Mouse (Mus musculus): Measurements from ENCODE around the gene Ulk3. TPM values are rescaled to one million over a fixed set of nuclear protein-coding genes. Genes with fewer than 3 reads are reported as not detected.
A peak's percentile ranks its signal among the peaks of the same experiment; 100 is the strongest.

The Ulk3 gene
- polyA plus RNA-seq, 1 experiment from 2014 or later = 18.8 TPM

DNA sequence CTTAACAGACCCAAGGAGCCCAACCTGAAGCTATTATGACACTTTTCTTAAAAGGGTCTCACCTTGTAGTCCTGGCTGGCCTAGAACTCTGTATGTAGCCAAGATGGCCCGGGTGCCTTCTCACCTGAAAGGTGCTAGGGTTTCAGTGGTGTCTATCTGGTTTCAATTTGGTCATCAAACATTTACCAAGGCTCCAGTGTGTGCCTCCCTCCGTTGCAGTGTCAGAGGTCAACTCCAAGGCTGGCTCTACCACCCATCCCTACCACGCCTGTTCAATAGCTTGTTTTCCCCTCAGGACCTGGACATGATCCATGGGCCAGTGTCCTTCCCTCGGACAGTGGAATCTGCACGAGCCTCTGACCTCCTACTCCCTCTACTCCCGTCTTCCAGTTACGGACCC, 35.0 kb downstream of the Ulk3 start:
- Histone ChIP-seq H3K9ac (no peak overlapping the region), H3K27me3 (no peaks in the 10 kb centered on the region), H3K4me3 (replicated peaks) (no peak overlapping the region), H3K9me3 (replicated peaks) (no peaks in the 10 kb centered on the region), H3K27ac (no peak overlapping the region), H3K4me2 (no peak overlapping the region), H3K36me3 (peaks cover 52% of the 10 kb centered on the region), H3K4me1 (no peaks in the 10 kb centered on the region)
- ATAC-seq (replicated peaks; ENCODE audit: low FRiP score) = no peak
- WGBS = 79% methylated on average over 7 of the region's 7 CpGs

DNA sequence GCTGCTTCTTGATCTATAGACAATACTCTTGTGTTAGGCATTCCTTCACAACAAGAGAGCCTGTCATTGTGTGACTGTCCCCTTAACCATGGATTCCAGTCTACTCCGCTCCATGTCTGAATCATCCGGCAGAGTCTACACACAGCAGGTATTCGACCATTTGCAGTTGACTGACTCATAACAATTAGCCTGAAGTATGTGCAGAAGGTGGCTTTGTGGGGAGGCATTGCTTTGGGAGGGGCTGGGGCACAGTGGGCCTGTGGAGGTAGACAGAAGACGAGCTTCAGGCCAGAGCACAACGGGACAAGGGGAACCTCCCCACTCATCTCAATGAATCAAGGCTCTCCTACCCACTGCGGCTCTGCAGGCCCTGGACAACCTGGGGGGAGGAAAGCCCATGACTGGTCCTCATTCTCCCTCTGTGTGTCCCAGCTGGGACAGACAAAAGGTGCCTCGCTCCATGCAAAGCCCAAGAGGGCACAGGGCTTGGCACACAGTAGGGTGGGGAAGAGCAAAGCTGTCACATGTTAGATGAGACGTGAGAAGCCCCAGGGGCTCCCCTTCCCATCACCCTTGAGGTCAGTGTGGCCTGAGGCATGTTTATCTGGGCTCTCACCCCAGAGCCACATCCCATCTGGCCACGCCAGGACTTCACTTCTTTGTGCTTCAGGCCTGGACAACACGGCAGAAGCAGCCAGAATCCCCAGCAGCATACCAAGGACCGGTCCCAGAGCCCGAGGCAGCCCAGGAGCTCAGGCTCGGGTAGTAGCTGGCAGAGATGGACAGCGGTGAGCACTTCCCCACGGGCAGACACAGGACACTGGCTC, 36.6 kb downstream of the Ulk3 start:
- no peak for ATAC-seq (replicated peaks; ENCODE audit: low FRiP score)
- H3K9ac ChIP-seq = no peak overlapping the region
- no peak overlapping the region for H3K4me3 ChIP-seq (replicated peaks)
- 82% methylated on average over 15 of the region's 15 CpGs for WGBS
- H3K9me3 ChIP-seq (replicated peaks) = no peaks in the 10 kb centered on the region
- no peak overlapping the region for H3K27ac ChIP-seq
- H3K27me3 ChIP-seq = no peaks in the 10 kb centered on the region
- no peak overlapping the region for H3K4me2 ChIP-seq
- H3K36me3 ChIP-seq = peaks cover 67% of the 10 kb centered on the region
- no peaks in the 10 kb centered on the region for H3K4me1 ChIP-seq

DNA sequence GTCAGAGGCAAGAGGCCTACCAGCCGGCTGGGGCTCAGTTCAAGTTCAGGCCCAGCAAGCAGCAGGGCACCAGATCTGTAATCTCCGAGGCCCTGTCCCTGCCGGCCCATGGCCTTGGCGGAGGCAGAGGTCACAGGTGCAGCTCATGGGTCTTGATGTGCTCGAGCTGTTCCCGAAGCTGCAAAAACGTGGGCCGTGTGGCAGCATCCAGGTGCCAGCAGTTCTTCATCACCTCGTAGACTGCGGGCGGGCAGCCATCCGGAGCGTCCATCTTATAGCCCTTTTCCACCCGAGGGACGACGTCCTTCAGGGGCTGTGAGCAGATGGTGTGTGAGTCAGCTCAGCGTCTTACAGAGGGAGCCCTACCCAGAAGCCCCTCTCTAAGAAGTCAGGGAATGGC, 37.9 kb downstream of the Ulk3 start:
- no peak overlapping the region for H3K9ac ChIP-seq
- no peak overlapping the region for H3K4me2 ChIP-seq
- no peak overlapping the region for H3K4me3 ChIP-seq (replicated peaks)
- no peak for ATAC-seq (replicated peaks; ENCODE audit: low FRiP score)
- H3K9me3 ChIP-seq (replicated peaks) = no peaks in the 10 kb centered on the region
- peaks cover 77% of the 10 kb centered on the region for H3K36me3 ChIP-seq
- no peaks in the 10 kb centered on the region for H3K27me3 ChIP-seq
- WGBS = 83% methylated on average over 17 of the region's 17 CpGs
- no peak overlapping the region for H3K27ac ChIP-seq
- H3K4me1 ChIP-seq = no peaks in the 10 kb centered on the region

DNA sequence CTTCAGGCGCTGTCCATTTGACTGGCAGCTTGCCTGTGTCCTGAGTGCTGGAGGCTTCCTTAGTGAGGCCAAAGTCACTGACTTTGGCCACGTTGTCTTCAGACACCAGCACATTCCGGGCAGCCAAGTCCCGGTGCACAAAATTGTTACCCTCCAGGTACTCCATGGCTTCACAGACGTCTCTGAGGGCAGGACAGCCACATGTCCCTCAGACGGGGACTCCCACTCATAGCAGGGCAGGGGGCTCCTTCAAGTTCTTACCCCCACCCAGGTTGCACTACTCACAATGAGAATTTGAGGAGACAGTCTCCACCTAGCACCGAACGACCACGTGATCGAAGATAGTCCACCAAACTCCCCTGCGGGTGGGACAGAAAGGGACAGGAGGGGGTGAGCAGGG, 38.6 kb downstream of the Ulk3 start:
- Histone ChIP-seq H3K4me3 (replicated peaks) (no peak overlapping the region), H3K4me1 (no peaks in the 10 kb centered on the region), H3K36me3 (peaks cover 77% of the 10 kb centered on the region), H3K4me2 (no peak overlapping the region), H3K27ac (no peak overlapping the region), H3K27me3 (no peaks in the 10 kb centered on the region), H3K9ac (no peak overlapping the region), H3K9me3 (replicated peaks) (no peaks in the 10 kb centered on the region)
- WGBS = 91% methylated on average over 11 of the region's 11 CpGs
- ATAC-seq (replicated peaks; ENCODE audit: low FRiP score) = no peak

DNA sequence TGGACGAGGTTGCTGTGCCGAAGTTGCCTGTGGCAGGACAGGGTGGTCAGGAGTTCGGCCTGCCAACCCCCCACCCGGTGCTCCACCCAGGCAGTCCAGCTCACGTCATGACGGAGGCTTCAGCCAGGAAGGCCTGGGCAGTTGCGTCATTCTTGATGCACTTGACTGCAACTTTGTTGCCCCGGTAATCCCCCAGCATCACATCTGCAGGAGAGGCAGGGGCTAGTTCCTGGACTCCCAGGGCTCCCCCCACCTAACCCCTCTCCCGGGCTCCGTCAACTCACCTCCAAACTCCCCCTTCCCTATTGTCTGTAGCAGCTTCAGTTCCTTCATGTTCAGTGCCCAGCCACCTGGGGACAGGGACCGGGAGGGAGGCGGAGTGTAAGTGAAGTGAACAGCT, 39.5 kb downstream of the Ulk3 start:
- 91% methylated on average over 12 of the region's 12 CpGs for WGBS

DNA sequence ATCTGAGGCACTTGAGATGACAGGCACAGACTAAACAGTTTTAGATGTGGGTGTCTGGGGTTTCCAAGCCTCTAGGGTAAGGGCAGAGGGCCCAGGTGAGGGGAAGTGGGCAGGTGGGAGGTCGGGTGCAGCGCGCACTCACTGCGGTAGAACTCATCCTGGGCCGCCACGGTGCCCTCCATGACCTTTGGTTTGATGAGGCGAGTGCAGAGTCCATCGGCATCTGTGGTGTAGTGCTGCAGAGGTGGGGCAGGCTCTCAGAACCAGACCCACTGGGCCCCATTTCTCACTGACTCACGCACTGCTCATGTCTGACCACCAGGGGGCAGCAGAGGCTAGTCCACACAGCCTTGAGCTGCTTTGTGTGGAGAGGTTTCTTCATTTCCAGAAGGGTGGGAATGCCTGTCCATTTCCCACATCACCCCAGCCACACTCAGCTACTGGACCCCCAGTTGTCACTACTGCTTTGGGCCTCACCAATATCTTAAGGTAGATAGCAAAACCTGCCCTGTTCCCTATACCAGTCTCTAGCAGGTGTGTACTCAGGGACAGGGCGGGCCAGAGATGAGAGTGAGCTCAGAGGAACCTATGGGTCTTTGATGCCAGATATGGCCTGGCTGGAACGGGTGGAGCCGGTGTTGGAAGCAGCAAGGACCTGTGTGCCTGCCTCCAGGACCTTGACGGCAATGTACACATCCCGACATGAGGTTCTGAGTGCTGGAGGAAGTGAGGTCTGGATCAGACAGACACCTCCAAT, 40.0 kb downstream of the Ulk3 start:
- no peak overlapping the region for H3K4me2 ChIP-seq
- ATAC-seq (replicated peaks; ENCODE audit: low FRiP score) = peak; percentile 61
- no peak overlapping the region for H3K9ac ChIP-seq
- WGBS = 65% methylated on average over 14 of the region's 14 CpGs
- no peak overlapping the region for H3K4me3 ChIP-seq (replicated peaks)
- no peaks in the 10 kb centered on the region for H3K9me3 ChIP-seq (replicated peaks)
- no peak overlapping the region for H3K27ac ChIP-seq
- peaks cover 73% of the 10 kb centered on the region for H3K36me3 ChIP-seq
- H3K4me1 ChIP-seq = 0 out of 2 replicates have a peak, but pooled peaks cover 3% of the 10 kb centered on the region
- H3K27me3 ChIP-seq = no peaks in the 10 kb centered on the region

More for the DNA sequence above, 39.5 kb downstream of the Ulk3 start:
- Histone ChIP-seq H3K36me3 (peaks cover 77% of the 10 kb centered on the region), H3K27ac (no peak overlapping the region), H3K4me3 (replicated peaks) (no peak overlapping the region), H3K27me3 (no peaks in the 10 kb centered on the region), H3K4me1 (0 out of 2 replicates have a peak, but pooled peaks cover 3% of the 10 kb centered on the region), H3K9ac (no peak overlapping the region), H3K4me2 (no peak overlapping the region), H3K9me3 (replicated peaks) (no peaks in the 10 kb centered on the region)
- ATAC-seq (replicated peaks; ENCODE audit: low FRiP score) = no peak

DNA sequence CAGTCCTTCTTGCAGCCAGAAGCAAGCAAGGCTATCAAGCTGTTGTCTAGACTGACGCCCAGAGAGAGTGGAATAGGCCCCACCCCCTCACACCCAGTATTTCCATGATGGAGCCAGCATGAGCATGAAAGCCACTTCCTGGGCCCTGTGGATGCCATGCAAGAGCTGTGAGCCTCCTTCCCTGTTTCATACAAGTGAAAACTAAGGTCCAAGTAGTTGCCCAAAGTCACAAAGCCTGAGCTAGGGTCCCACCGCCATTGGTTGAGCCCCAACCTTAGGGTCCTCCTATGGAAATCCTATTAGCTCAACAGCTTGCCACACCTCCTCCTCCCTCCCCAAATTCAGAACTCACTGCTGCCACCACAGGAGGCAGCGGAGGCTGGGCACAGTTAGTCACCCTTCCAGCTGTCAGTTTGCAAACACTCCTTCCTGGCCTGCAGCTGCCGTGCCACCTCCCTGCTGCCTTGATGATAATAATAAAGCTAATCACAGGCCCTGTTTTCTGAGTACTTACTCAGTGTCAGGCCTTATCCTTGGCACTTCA, 44.3 kb downstream of the Ulk3 start:
- Histone ChIP-seq H3K27me3 (no peaks in the 10 kb centered on the region), H3K4me2 (no peak overlapping the region), H3K36me3 (peaks cover 31% of the 10 kb centered on the region), H3K4me1 (peaks cover 25% of the 10 kb centered on the region), H3K27ac (no peak overlapping the region), H3K9ac (no peak overlapping the region), H3K4me3 (replicated peaks) (no peak overlapping the region), H3K9me3 (replicated peaks) (no peaks in the 10 kb centered on the region)
- ATAC-seq (replicated peaks; ENCODE audit: low FRiP score) = no peak
- WGBS = 42% methylated on average over 4 of the region's 4 CpGs

DNA sequence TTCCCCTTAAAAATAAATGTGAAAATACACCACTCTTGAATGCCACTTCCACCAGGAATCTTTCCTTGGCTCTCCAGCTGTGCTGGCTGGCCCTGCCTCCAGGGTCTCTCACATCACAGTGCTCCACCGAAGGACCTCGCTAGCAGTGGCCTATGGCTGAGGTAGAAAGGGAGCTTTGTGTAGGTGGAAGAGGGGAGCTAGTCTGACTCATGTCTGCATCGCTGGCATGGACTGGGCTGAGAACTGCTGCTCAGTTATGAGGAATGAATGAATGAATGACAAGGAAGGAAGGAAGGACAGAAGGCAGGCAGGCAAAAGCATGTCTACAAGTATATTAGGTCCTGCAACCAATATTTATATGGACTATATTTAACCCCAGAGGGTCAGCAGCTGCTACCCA, 48.0 kb downstream of the Ulk3 start:
- Histone ChIP-seq H3K9ac (0 out of 2 replicates have a peak overlapping the region, but pooled peaks have one; percentile 17), H3K4me2 (peak overlapping the region; percentile 44; the same call in 1 of the 2 replicates), H3K4me1 (peaks cover 62% of the 10 kb centered on the region), H3K4me3 (replicated peaks) (no peak overlapping the region), H3K36me3 (peaks cover 9% of the 10 kb centered on the region), H3K27me3 (no peaks in the 10 kb centered on the region), H3K9me3 (replicated peaks) (no peaks in the 10 kb centered on the region), H3K27ac (peak overlapping the region; percentile 90)
- ATAC-seq (replicated peaks; ENCODE audit: low FRiP score) = no peak
- 46% methylated on average over 3 of the region's 3 CpGs for WGBS

DNA sequence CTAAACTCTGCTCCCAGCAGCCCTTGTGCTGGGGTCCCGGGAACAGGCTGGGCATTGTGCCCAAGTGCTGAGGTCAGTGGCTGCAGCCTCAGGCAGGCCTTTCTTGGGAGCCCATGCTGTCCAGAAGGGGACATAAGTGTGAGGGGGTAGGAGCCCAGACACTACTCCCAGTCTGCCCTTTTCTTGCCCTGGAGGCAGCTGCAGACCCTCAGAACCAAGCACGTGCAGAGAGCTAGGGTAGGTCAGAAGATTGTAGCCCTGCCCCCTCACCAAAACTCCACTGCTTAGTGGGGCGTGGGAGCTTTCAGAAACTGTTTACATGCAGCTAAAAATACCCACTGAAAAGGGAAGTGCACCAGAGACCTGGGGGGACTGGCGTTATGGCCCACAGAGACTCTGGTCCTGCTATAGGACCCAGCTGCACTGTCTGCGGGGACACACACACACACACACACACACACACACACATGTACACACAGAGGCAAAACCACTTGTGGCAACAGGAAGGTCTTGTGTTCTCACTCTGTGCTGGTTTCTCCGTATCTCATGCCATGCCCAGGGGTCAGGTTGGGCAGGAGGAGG, 48.6 kb downstream of the Ulk3 start:
- Histone ChIP-seq H3K9me3 (replicated peaks) (no peaks in the 10 kb centered on the region), H3K27ac (peak overlapping the region; percentile 90), H3K27me3 (no peaks in the 10 kb centered on the region), H3K4me3 (replicated peaks) (no peak overlapping the region), H3K36me3 (peaks cover 9% of the 10 kb centered on the region), H3K9ac (0 out of 2 replicates have a peak overlapping the region, but pooled peaks have one; percentile 31), H3K4me2 (peak overlapping the region; percentile 44), H3K4me1 (peaks cover 68% of the 10 kb centered on the region)
- WGBS = 13% methylated on average over 6 of the region's 6 CpGs
- peak; percentile 55 for ATAC-seq (replicated peaks; ENCODE audit: low FRiP score)

DNA sequence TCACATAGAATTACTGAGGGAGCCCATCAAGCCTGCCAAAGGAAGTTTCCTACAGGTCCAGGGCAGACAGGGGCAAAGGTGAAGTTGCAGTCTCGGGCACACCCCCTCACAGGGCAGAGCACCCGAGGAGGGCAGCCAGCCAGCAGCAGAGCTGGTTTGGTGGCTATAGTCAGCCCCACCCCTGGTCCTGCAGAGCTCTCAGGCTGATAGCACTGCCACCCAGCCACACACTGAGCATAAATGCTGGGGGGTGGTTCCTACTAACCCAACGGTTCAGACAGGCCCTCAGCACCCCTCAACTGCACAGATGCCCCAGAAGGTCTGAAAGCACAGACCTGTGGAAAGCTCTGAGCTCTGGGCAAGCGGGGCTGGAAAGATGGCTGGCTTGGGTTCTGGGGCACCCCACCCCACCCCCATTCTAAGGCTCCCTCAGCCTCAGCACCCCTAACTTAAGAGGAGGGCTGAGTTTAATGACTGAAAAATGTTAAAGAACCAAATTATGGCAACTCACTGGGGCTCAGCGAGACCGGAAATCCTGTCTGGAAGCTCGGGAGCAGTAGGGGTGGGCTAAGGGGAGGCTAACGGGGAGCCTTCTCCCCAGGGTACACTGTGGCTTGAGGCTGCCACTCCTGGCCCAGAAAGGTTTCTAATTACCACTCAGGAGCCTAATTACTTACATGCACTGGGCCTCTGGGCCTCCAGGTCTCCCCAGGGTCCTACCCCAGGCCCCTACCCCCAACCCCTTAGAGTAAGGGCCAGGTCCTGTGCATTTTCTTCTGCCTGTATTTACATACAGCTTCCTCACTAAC, 49.6 kb downstream of the Ulk3 start:
- Histone ChIP-seq H3K4me1 (peaks cover 75% of the 10 kb centered on the region), H3K9ac (peak overlapping the region; percentile 35), H3K9me3 (replicated peaks) (no peaks in the 10 kb centered on the region), H3K27ac (peak overlapping the region; percentile 90), H3K27me3 (no peaks in the 10 kb centered on the region), H3K4me3 (replicated peaks) (no peak overlapping the region), H3K4me2 (peak overlapping the region; percentile 44), H3K36me3 (peaks cover 9% of the 10 kb centered on the region)
- WGBS = 19% methylated on average over 8 of the region's 8 CpGs
- peak; percentile 62 for ATAC-seq (replicated peaks; ENCODE audit: low FRiP score)

DNA sequence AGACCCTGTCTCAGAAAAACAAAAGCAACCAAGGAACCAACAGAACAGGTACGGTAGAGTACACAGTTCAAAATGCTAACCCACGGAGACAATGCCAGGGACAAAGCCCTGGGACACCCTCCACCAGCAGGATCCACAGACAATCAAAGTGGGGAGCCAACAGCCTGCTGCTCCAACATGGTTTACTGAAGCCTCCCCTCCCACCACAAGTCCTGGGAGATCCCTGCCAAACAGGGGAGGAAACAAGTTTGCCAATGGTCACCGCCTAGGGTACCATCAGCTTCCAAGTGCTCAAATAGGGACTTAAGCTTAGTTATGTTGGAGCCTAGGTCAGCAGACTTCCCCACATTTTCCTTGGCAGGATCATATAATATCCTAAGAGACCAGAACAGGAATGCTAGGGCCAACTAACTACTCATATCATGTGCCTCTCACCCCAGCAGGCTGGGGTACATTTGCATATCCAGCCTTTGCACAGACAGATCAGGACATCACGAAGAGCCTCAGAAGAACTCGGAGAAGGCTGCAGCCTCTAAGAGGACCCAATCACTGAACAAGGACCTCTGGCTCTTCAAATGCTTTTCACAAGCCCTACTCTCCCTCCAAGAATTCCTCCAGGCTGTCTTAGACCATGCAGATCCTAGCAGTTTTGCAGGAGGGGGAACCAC, 50.5 kb downstream of the Ulk3 start:
- Histone ChIP-seq H3K27me3 (no peaks in the 10 kb centered on the region), H3K9me3 (replicated peaks) (no peaks in the 10 kb centered on the region), H3K36me3 (peaks cover 9% of the 10 kb centered on the region), H3K4me2 (peak overlapping the region; percentile 44), H3K4me3 (replicated peaks) (peak overlapping the region; percentile 9), H3K4me1 (peaks cover 83% of the 10 kb centered on the region), H3K9ac (peak overlapping the region; percentile 8; the same call in 1 of the 2 replicates), H3K27ac (peak overlapping the region; percentile 90)
- 71% methylated on average over 5 of the region's 5 CpGs for WGBS
- no peak for ATAC-seq (replicated peaks; ENCODE audit: low FRiP score)

All from kidney, embryonic 15.5 days (tissue).